Mouse (Mus musculus) liver, embryonic 14.5 days (tissue): ENCODE data around the gene Kcnab1. TPM values are rescaled to one million over a fixed set of nuclear protein-coding genes. Genes with fewer than 3 reads are reported as not detected.

Experiments used
- ATAC-seq: fragments of 200-750 bp; cut with Nextera tagmentation; 2 replicates; pipeline ENCODE4 v1.8.0; 2017; ENCODE audit warnings: moderate number of reproducible peaks, mild to moderate bottlenecking, moderate library complexity; ENCODE audit not compliant: insufficient read depth
- DNase-seq, 3 experiments: peaks; one replicate each; pipeline ENCODE4 v3.0.0-alpha.2; 2012 to 2013; ENCODE audit warnings: low read depth in 3 of 3, low spot score in 3 of 3
- H3K27ac ChIP-seq: fragments of 300-500 bp; sonication (generic); 2 replicates; pipeline ENCODE4 v1.5.1; 2014; ENCODE audit warnings: moderate library complexity, mild to moderate bottlenecking, control low read depth, inconsistent platforms
- H3K27me3 ChIP-seq: fragments of 300-500 bp; sonication (generic); 2 replicates; pipeline ENCODE4 v1.6.1; 2014; ENCODE audit warnings: mild to moderate bottlenecking, low read length, moderate library complexity; ENCODE audit not compliant: control insufficient read depth, insufficient read depth
- H3K36me3 ChIP-seq: fragments of 300-500 bp; sonication (generic); replicated peaks from 2 replicates; pipeline ENCODE4 v1.6.1; 2014; ENCODE audit warnings: low read depth; ENCODE audit not compliant: control insufficient read depth, insufficient read depth
- H3K4me1 ChIP-seq, 2 experiments: fragments of 200-500 bp in 1 of 2; fragments of 300-500 bp in 1 of 2; sonication (generic) in 1 of 2; replicated peaks; 2 replicates each; pipeline ENCODE4 v1.6.1; 2012 to 2014; ENCODE audit warnings: antibody characterized with exemption in 1 of 2, inconsistent platforms in 1 of 2, low read length in 1 of 2; ENCODE audit not compliant: control insufficient read depth in 2 of 2, insufficient read depth in 2 of 2
- H3K4me2 ChIP-seq: fragments of 300-500 bp; sonication (generic); 2 replicates; pipeline ENCODE4 v1.6.1; 2014; ENCODE audit warnings: low read depth, mild to moderate bottlenecking, control low read depth, moderate library complexity
- H3K4me3 ChIP-seq, 2 experiments: fragments of 200-500 bp in 1 of 2; fragments of 300-500 bp in 1 of 2; sonication (generic) in 1 of 2; 2 replicates each; pipeline ENCODE4 v1.5.1; 2012 to 2014; ENCODE audit warnings: low read depth in 2 of 2, low read length in 2 of 2, mild to moderate bottlenecking in 2 of 2, control low read depth in 1 of 2, inconsistent platforms in 1 of 2, moderate library complexity in 1 of 2; ENCODE audit not compliant: insufficient read depth in 1 of 2
- H3K9ac ChIP-seq: fragments of 300-500 bp; sonication (generic); replicated peaks from 2 replicates; pipeline ENCODE4 v1.6.1; 2014; ENCODE audit warnings: mild to moderate bottlenecking, control low read depth, moderate library complexity
- H3K9me3 ChIP-seq: fragments of 300-500 bp; sonication (generic); 2 replicates; pipeline ENCODE4 v1.6.1; 2016; ENCODE audit warnings: low read length, mixed read lengths; ENCODE audit not compliant: control insufficient read depth
- CTCF ChIP-seq: IDR thresholded peaks from 2 replicates; pipeline ENCODE4 v1.5.1; 2016; ENCODE audit warnings: antibody characterized with exemption, low read depth, control low read depth
- EP300 ChIP-seq: IDR thresholded peaks from 2 replicates; pipeline ENCODE4 v1.6.1; 2016; ENCODE audit warnings: antibody characterized with exemption, low read depth
- WGBS: fragments of 180-500 bp; shearing (Covaris S2); extraction: QIAGEN DNeasy Blood & Tissue Kit; methylation state at CpG from one replicate; pipeline ENCODE4 v1.1.7; 2014; ENCODE audit not compliant: insufficient replicate concordance; 5-methylcytosine and 5-hydroxymethylcytosine counted together
- polyA plus RNA-seq, 2 experiments: library from polyadenylated mRNA; depleted of rRNA in 1 of 2; stranded (reverse) in 1 of 2; unstranded in 1 of 2; fragments of >200 nt; fragmentation: Nextera tagmentation in 1 of 2; extraction: Ambion mirVana in 1 of 2; gene quantifications; 2 replicates each; pipeline versions ENCODE4 v1.2.1 to v1.2.3; 2012 to 2014

The Kcnab1 gene
- polyA plus RNA-seq, 2 experiments: 0.12 to 0.33 TPM

DNA sequence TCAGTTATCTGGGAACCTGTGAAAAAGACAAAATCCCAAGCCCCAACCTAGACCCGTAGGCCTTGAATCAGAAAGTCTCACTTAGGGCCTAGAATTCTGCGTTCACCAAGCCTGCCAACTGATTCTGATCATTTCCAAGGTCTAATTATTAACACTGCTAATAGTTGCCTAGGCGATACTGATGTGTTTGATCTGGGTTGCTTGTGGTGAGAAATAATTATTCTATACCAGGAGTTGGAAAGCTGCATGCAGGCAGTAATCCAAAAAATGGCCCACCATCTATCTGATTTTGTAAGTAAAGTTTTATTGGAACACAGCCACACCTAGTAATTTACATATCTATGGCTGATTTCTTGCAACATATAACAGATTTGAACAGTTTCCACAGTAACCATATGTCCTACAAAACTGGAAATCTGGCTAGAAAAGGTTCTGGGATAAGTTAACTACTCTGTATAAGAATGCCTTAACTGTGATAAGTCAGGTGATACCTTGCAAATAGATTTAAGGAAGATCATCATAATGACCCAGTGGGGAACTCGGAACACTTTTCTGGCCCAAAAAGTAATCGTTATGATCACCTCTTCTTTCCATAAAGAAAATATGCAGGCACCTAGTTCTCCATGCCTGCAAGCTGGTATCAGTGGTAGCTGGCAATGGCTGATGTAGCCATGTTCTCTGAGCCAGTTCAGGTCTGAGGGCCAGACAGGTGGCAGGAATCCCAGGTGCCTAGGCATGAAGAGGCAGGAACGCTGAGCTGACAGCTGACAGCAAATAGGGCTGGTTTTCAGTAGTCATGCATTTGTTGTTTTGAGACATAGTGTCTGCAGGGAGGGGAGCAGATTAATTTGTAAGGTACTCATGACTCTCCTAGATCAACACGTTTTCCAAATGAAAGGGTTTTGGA is 108.7 kb downstream of the Kcnab1 start:
- Histone ChIP-seq H3K4me3 (no peak overlapping the region), H3K4me2 (no peak overlapping the region), H3K4me1 (no peaks in the 10 kb centered on the region), H3K36me3 (no peaks in the 10 kb centered on the region), H3K9ac (no peak overlapping the region), H3K27ac (no peak overlapping the region), H3K9me3 (no peaks in the 10 kb centered on the region), H3K27me3 (no peaks in the 10 kb centered on the region)
- ATAC-seq (no peak), DNase-seq (no peak)
- 58% methylated on average over 7 of the region's 7 CpGs for WGBS
- no peak for TF ChIP-seq CTCF
- TF ChIP-seq EP300: no peak

GRCm38 (mm10) chr3:65220287-65220686 is 111.1 kb downstream of the Kcnab1 start:
- Histone ChIP-seq H3K36me3 (no peaks in the 10 kb centered on the region), H3K9me3 (no peaks in the 10 kb centered on the region), H3K4me2 (no peak overlapping the region), H3K4me3 (no peak overlapping the region), H3K4me1 (no peaks in the 10 kb centered on the region), H3K27ac (no peak overlapping the region), H3K9ac (no peak overlapping the region), H3K27me3 (no peaks in the 10 kb centered on the region)
- TF ChIP-seq EP300 (no peak), CTCF (no peak)
- no peak for DNase-seq
- no peak for ATAC-seq

DNA sequence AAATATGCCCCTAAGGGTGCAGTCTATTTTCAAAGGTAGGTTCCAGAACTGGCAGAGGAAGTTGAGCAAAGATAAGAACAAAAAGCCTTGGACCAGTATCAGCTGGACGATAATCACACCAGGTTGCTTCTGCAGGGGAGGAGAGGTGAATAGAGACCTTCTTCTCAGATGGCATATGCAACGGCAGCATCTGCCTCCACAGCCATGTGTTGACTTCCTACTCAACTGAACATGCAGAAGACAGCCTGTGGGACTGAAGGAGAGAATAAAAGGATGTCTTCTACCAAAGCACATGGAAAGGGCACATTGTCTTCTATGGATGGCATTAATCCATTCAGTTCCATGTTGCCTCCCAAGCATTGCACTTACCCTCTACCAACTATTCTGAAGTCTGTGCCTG is 114.5 kb downstream of the Kcnab1 start:
- Histone ChIP-seq H3K27ac (no peak overlapping the region), H3K36me3 (no peaks in the 10 kb centered on the region), H3K4me1 (no peaks in the 10 kb centered on the region), H3K4me3 (no peak overlapping the region), H3K9me3 (no peaks in the 10 kb centered on the region), H3K4me2 (no peak overlapping the region), H3K9ac (no peak overlapping the region), H3K27me3 (no peaks in the 10 kb centered on the region)
- no peak for DNase-seq
- 63% methylated on average over 2 of the region's 2 CpGs for WGBS
- no peak for TF ChIP-seq CTCF
- TF ChIP-seq EP300: no peak
- ATAC-seq: no peak

DNA sequence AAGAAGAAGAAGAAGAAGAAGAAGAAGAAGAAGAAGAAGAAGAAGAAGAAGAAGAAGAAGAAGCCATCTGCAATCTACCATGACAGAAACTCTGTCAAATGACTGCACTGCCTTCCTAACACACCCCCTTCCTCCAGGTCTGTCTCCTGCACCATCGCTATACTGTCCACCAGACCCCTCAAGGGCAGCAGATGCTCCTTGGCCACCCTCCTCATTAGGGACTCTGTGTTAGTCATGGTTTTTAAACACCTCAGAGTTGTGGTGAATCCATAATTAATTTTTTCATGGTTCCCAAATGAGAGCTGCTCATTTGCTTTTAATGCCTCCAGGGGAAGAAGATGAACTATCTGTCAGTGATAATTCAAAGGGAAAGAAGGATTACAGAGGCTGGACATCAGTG is 121.8 kb downstream of the Kcnab1 start:
- Histone ChIP-seq H3K9me3 (no peaks in the 10 kb centered on the region), H3K4me2 (no peak overlapping the region), H3K27ac (no peak overlapping the region), H3K27me3 (no peaks in the 10 kb centered on the region), H3K4me3 (no peak overlapping the region), H3K9ac (no peak overlapping the region), H3K36me3 (no peaks in the 10 kb centered on the region), H3K4me1 (no peaks in the 10 kb centered on the region)
- 50% methylated on average over 1 of the region's 1 CpGs for WGBS
- TF ChIP-seq EP300: no peak
- TF ChIP-seq CTCF: no peak
- DNase-seq (no peak), ATAC-seq (no peak)

GRCm38 (mm10) chr3:65231419-65232090 is 122.4 kb downstream of the Kcnab1 start:
- H3K9ac ChIP-seq: no peak overlapping the region
- H3K36me3 ChIP-seq: no peaks in the 10 kb centered on the region
- H3K27ac ChIP-seq: no peak overlapping the region
- no peak overlapping the region for H3K4me3 ChIP-seq
- ATAC-seq: no peak
- H3K9me3 ChIP-seq: no peaks in the 10 kb centered on the region
- WGBS: 62% methylated on average over 11 of the region's 11 CpGs
- DNase-seq: no peak
- H3K27me3 ChIP-seq: no peaks in the 10 kb centered on the region
- no peak overlapping the region for H3K4me2 ChIP-seq
- no peak for TF ChIP-seq CTCF
- TF ChIP-seq EP300: no peak
- H3K4me1 ChIP-seq: no peaks in the 10 kb centered on the region
